Mouse (Mus musculus): ENCODE data around the gene Lep. TPM values are rescaled to one million over a fixed set of nuclear protein-coding genes. Genes with fewer than 3 reads are reported as not detected.

The Lep gene
- total RNA-seq, 4 experiments from 2014 or later = 2.5 to 252 (median 51.1) TPM

- no peak for DNase-seq
These were observed 58.2 kb downstream of the Lep start for GRCm38 (mm10) chr6:29118231-29118630.

GRCm38 (mm10) chr6:29118963-29119362 lies 58.9 kb downstream of the Lep start:
- no peak for DNase-seq

GRCm38 (mm10) chr6:29119990-29120389 lies 60.0 kb downstream of the Lep start:
- DNase-seq = no peak

Small RNAs within 50 kb of the gene (microRNA-seq; reads per million reads assigned to microRNA genes)
- gene Mir129-1 = 42.6 to 52.9 reads per million in 2 experiments

Other genes with a start within 250 kb of the Lep start
- 1 to 10 TPM; 5.9 to 8.0 (median 7.1) TPM for gene Lrrc4, start 228.5 kb upstream of the Lep start, total RNA-seq (2022)
- 10 to 100 TPM; 30.2 to 40.2 (median 35.0) TPM for gene Rbm28, start 104.8 kb downstream of the Lep start, total RNA-seq (2022)
- 1 to 10 TPM; 3.0 to 8.9 (median 4.8) TPM for gene Prrt4, start 119.4 kb downstream of the Lep start, total RNA-seq (2022)
- 10 to 100 TPM; 46.9 to 67.5 (median 53.0) TPM for gene Impdh1, start 156.1 kb downstream of the Lep start, total RNA-seq (2022)
- gene Hilpda, start 212.3 kb downstream of the Lep start, total RNA-seq (2022) = 1 to 10 TPM; 4.6 to 9.3 (median 7.7) TPM
- under 1 TPM in 1 of 4 experiments, not detected in 3; 0.23 TPM for gene Fam71f2, start 219.4 kb downstream of the Lep start, total RNA-seq (2022)

Data from adrenal gland, adult 8-10 months (tissue).